Mouse (Mus musculus) heart, embryonic 11.5 days (tissue): ENCODE measurements at regions not wholly inside any gene's neighbourhood (a gene's known extent, or its start where the extent isn't known, plus 50 kb on each side); places are given as distances from the start of the nearest gene placed in this dataset.

ENCODE experiments used
- ATAC-seq: fragments of 200-750 bp; cut with Nextera tagmentation; replicated peaks from 2 replicates; pipeline ENCODE4 v1.8.0; 2017; ENCODE audit warnings: moderate library complexity; ENCODE audit not compliant: insufficient number of reproducible peaks, low FRiP score, low TSS enrichment
- H3K27ac ChIP-seq: fragments of 300-500 bp; sonication (generic); 2 replicates; pipeline ENCODE4 v1.5.1; 2014; ENCODE audit warnings: mild to moderate bottlenecking, low read depth, low read length
- H3K27me3 ChIP-seq: fragments of 300-500 bp; sonication (generic); 2 replicates; pipeline ENCODE4 v1.6.1; 2014; ENCODE audit warnings: mild to moderate bottlenecking, low read length, mixed read lengths; ENCODE audit not compliant: control insufficient read depth, insufficient read depth
- H3K36me3 ChIP-seq: fragments of 300-500 bp; sonication (generic); 2 replicates; pipeline ENCODE4 v1.6.1; 2014; ENCODE audit warnings: mild to moderate bottlenecking, low read length, moderate library complexity, mixed read lengths; ENCODE audit not compliant: control insufficient read depth, insufficient read depth
- H3K4me1 ChIP-seq: fragments of 300-500 bp; sonication (generic); 2 replicates; pipeline ENCODE4 v1.6.1; 2014; ENCODE audit warnings: low read length; ENCODE audit not compliant: control insufficient read depth, insufficient read depth
- H3K4me2 ChIP-seq: fragments of 300-500 bp; sonication (generic); 2 replicates; pipeline ENCODE4 v1.6.1; 2014; ENCODE audit warnings: mild to moderate bottlenecking, moderate library complexity
- H3K4me3 ChIP-seq: fragments of 300-500 bp; sonication (generic); 2 replicates; pipeline ENCODE4 v1.5.1; 2014; ENCODE audit warnings: low read depth, low read length
- H3K9ac ChIP-seq: fragments of 300-500 bp; sonication (generic); 2 replicates; pipeline ENCODE4 v1.6.1; 2014; ENCODE audit warnings: mild to moderate bottlenecking, low read depth, low read length, moderate library complexity
- H3K9me3 ChIP-seq: fragments of 300-500 bp; sonication (generic); replicated peaks from 2 replicates; pipeline ENCODE4 v1.6.1; 2016; ENCODE audit warnings: low read length; ENCODE audit not compliant: control insufficient read depth
- WGBS: fragments of 180-500 bp; shearing (Covaris S2); extraction: QIAGEN DNeasy Blood & Tissue Kit; methylation state at CpG from one replicate; pipeline ENCODE4 v1.1.7; 2014; ENCODE audit not compliant: insufficient replicate concordance; 5-methylcytosine and 5-hydroxymethylcytosine counted together

GRCm38 (mm10) chr2:138033379-138034122 is 222.8 kb upstream of the Btbd3 start:
- H3K4me2 ChIP-seq, result no peak overlapping the region
- H3K9ac ChIP-seq, result no peak overlapping the region
- ATAC-seq, result no peak
- H3K4me1 ChIP-seq, result no peaks in the 10 kb centered on the region
- H3K27me3 ChIP-seq, result no peaks in the 10 kb centered on the region
- H3K4me3 ChIP-seq, result no peak overlapping the region
- 44% methylated on average over 11 of the region's 11 CpGs for WGBS
- no peaks in the 10 kb centered on the region for H3K9me3 ChIP-seq
- H3K36me3 ChIP-seq, result no peaks in the 10 kb centered on the region
- no peak overlapping the region for H3K27ac ChIP-seq

GRCm38 (mm10) chr2:138027411-138027810 is 229.0 kb upstream of the Btbd3 start:
- 86% methylated on average over 1 of the region's 1 CpGs for WGBS
- H3K9ac ChIP-seq, result no peak overlapping the region
- H3K27ac ChIP-seq, result no peak overlapping the region
- H3K4me1 ChIP-seq, result no peaks in the 10 kb centered on the region
- no peaks in the 10 kb centered on the region for H3K9me3 ChIP-seq
- no peak overlapping the region for H3K4me2 ChIP-seq
- H3K36me3 ChIP-seq, result no peaks in the 10 kb centered on the region
- H3K27me3 ChIP-seq, result no peaks in the 10 kb centered on the region
- no peak for ATAC-seq
- no peak overlapping the region for H3K4me3 ChIP-seq

GRCm38 (mm10) chr2:138023558-138023957 is 232.8 kb upstream of the Btbd3 start:
- Histone ChIP-seq H3K4me1 (no peaks in the 10 kb centered on the region), H3K36me3 (no peaks in the 10 kb centered on the region), H3K27ac (no peak overlapping the region), H3K9me3 (no peaks in the 10 kb centered on the region), H3K27me3 (no peaks in the 10 kb centered on the region), H3K9ac (no peak overlapping the region), H3K4me3 (no peak overlapping the region), H3K4me2 (no peak overlapping the region)
- 73% methylated on average over 2 of the region's 2 CpGs for WGBS
- ATAC-seq, result no peak

GRCm38 (mm10) chr2:137981766-137982165 is 274.6 kb upstream of the Btbd3 start:
- H3K9ac ChIP-seq, result no peak overlapping the region
- WGBS, result 60% methylated on average over 3 of the region's 3 CpGs

GRCm38 (mm10) chr2:137977767-137978166 is 278.6 kb upstream of the Btbd3 start:
- Histone ChIP-seq H3K4me2 (no peak overlapping the region), H3K27ac (no peak overlapping the region), H3K36me3 (no peaks in the 10 kb centered on the region), H3K9me3 (no peaks in the 10 kb centered on the region), H3K27me3 (no peaks in the 10 kb centered on the region), H3K9ac (no peak overlapping the region), H3K4me3 (no peak overlapping the region), H3K4me1 (no peaks in the 10 kb centered on the region)
- 60% methylated on average over 4 of the region's 4 CpGs for whole genome bisulfite sequencing
- ATAC-seq, result no peak

More at GRCm38 (mm10) chr2:137981766-137982165, 274.6 kb upstream of the Btbd3 start:
- no peak for ATAC-seq
- Histone ChIP-seq H3K9me3 (no peaks in the 10 kb centered on the region), H3K27ac (no peak overlapping the region), H3K4me1 (no peaks in the 10 kb centered on the region), H3K27me3 (no peaks in the 10 kb centered on the region), H3K4me2 (no peak overlapping the region), H3K36me3 (no peaks in the 10 kb centered on the region), H3K4me3 (no peak overlapping the region)

GRCm38 (mm10) chr2:137974651-137975050 is 281.7 kb upstream of the Btbd3 start:
- Histone ChIP-seq H3K4me1 (no peaks in the 10 kb centered on the region), H3K9ac (no peak overlapping the region), H3K4me2 (no peak overlapping the region), H3K9me3 (no peaks in the 10 kb centered on the region), H3K27ac (no peak overlapping the region), H3K27me3 (no peaks in the 10 kb centered on the region), H3K4me3 (no peak overlapping the region), H3K36me3 (no peaks in the 10 kb centered on the region)
- WGBS, result 60% methylated on average over 3 of the region's 3 CpGs
- no peak for ATAC-seq

GRCm38 (mm10) chr2:137969156-137969555 is 287.2 kb upstream of the Btbd3 start:
- Histone ChIP-seq H3K4me1 (no peaks in the 10 kb centered on the region), H3K36me3 (no peaks in the 10 kb centered on the region), H3K27ac (no peak overlapping the region), H3K9ac (no peak overlapping the region), H3K27me3 (no peaks in the 10 kb centered on the region), H3K4me2 (no peak overlapping the region), H3K9me3 (no peaks in the 10 kb centered on the region), H3K4me3 (no peak overlapping the region)
- ATAC-seq, result no peak
- WGBS, result 73% methylated on average over 4 of the region's 4 CpGs

- no peaks in the 10 kb centered on the region for H3K9me3 ChIP-seq
- H3K4me1 ChIP-seq, result no peaks in the 10 kb centered on the region
- 63% methylated on average over 10 of the region's 10 CpGs for WGBS
- no peak for ATAC-seq
- no peak overlapping the region for H3K4me2 ChIP-seq
- no peak overlapping the region for H3K9ac ChIP-seq
- no peak overlapping the region for H3K4me3 ChIP-seq
- H3K36me3 ChIP-seq, result no peaks in the 10 kb centered on the region
- H3K27ac ChIP-seq, result no peak overlapping the region
- no peaks in the 10 kb centered on the region for H3K27me3 ChIP-seq
Observed at GRCm38 (mm10) chr2:137966460-137967076, 289.8 kb upstream of the Btbd3 start.

GRCm38 (mm10) chr2:137954830-137955229 is 301.5 kb upstream of the Btbd3 start:
- no peaks in the 10 kb centered on the region for H3K4me1 ChIP-seq
- H3K4me3 ChIP-seq, result no peak overlapping the region
- H3K9me3 ChIP-seq, result no peaks in the 10 kb centered on the region
- 84% methylated on average over 2 of the region's 2 CpGs for WGBS
- H3K4me2 ChIP-seq, result no peak overlapping the region
- no peak overlapping the region for H3K9ac ChIP-seq
- H3K36me3 ChIP-seq, result no peaks in the 10 kb centered on the region
- no peak for ATAC-seq
- no peaks in the 10 kb centered on the region for H3K27me3 ChIP-seq
- no peak overlapping the region for H3K27ac ChIP-seq
